ENCODE assay signal across 14 mouse cellular contexts in genomic region chr2:167265806-167266205, GRCm38 (mm10). TPM values are rescaled to one million over a fixed set of nuclear protein-coding genes. Genes with fewer than 3 reads are reported as not detected.
DNase-seq lines count a peak whose midpoint lies in the region; ATAC-seq and TF ChIP-seq lines count a peak whose summit lies in the region.
"Had no signal": no experiment of that assay in that cellular context is flagged by ENCODE, and none has a peak within 500 bp of the region (broad histone marks: within the 10 kb centered on the region; RNA-seq: fewer than 3 reads in every experiment).

No protein-coding gene starts in this region.

- H3K4me2 ChIP-seq in myocyte (ENCODE audit: low read depth): no peak overlapping the region
- H3K4me2 ChIP-seq: hindbrain, embryonic 14.5 days; limb, embryonic 12.5 days; lung, embryonic 15.5 days had no signal

- ATAC-seq in CD4-positive, CD25-positive, alpha-beta regulatory T cell, adult 4 months: no peak

- no peak overlapping the region; the same call in 1 of the 2 replicates for H3K27ac ChIP-seq in heart, embryonic 10.5 days
- H3K27ac ChIP-seq: forebrain, embryonic 10.5 days; hindbrain, embryonic 14.5 days; limb, embryonic 12.5 days; lung, embryonic 15.5 days had no signal

- no peaks in the 10 kb centered on the region for H3K79me2 ChIP-seq in myocyte (ENCODE audit: control insufficient read depth, insufficient read depth)

- TF ChIP-seq POLR2A in myocyte (IDR thresholded peaks at IDR 0.05; ENCODE audit: insufficient read length, low read depth): no peak

- 57% methylated on average over 5 of the region's 5 CpGs for WGBS in heart, embryonic 10.5 days

- H3K4me3 ChIP-seq in heart, embryonic 10.5 days: no peak overlapping the region
- H3K4me3 ChIP-seq in myocyte: no peak overlapping the region
- H3K4me3 ChIP-seq: forebrain, embryonic 10.5 days; limb, embryonic 12.5 days; lung, embryonic 15.5 days had no signal

- no peaks in the 10 kb centered on the region for H3K9me3 ChIP-seq in heart, embryonic 10.5 days
- H3K9me3 ChIP-seq: forebrain, embryonic 10.5 days; limb, embryonic 12.5 days; lung, embryonic 15.5 days had no signal

- peak; percentile 0 to 3 for DNase-seq in heart, postnatal 10 days
- DNase-seq in heart, embryonic 10.5 days (ENCODE audit: low spot score): no peak
- DNase-seq in thymus, postnatal 4 days: peak; percentile 2
- DNase-seq in thymus, postnatal 36 days: no peak
- DNase-seq in gastrocnemius, postnatal 25 days: peak; percentile 1
- no peak for DNase-seq in right cerebral cortex, postnatal 4 days
- DNase-seq: thymus, postnatal 25 days had no signal

- no peaks in the 10 kb centered on the region for H3K27me3 ChIP-seq in heart, embryonic 10.5 days (ENCODE audit: insufficient read depth, poor library complexity, severe bottlenecking)
- no peaks in the 10 kb centered on the region for H3K27me3 ChIP-seq in myocyte (ENCODE audit: control insufficient read depth, insufficient read depth, insufficient read length)
- H3K27me3 ChIP-seq: CH12.LX; limb, embryonic 12.5 days; lung, embryonic 15.5 days had no signal

- H3K4me1 ChIP-seq in heart, embryonic 10.5 days: peaks cover 43% of the 10 kb centered on the region
- H3K4me1 ChIP-seq: forebrain, embryonic 10.5 days; limb, embryonic 12.5 days had no signal

- no peaks in the 10 kb centered on the region for H3K36me3 ChIP-seq in heart, embryonic 10.5 days
- H3K36me3 ChIP-seq in myocyte (ENCODE audit: control insufficient read depth, insufficient read depth): no peaks in the 10 kb centered on the region
- H3K36me3 ChIP-seq: forebrain, embryonic 10.5 days; limb, embryonic 12.5 days; lung, embryonic 15.5 days had no signal

- intact Hi-C loops in heart, postnatal 10 days (cut with DNase I): no loop called here

- H3ac ChIP-seq in myocyte (ENCODE audit: control insufficient read depth, insufficient read length): no peak overlapping the region

TF ChIP-seq in myocyte, 11 proteins besides CTCF, POLR2A, EP300 and RAD21:
- peak in 2 of 3 experiments; percentile 66 to 80 for TF ChIP-seq MYOD1 (IDR thresholded peaks at IDR 0.05; ENCODE audit: control insufficient read depth in 1 of 3, insufficient read length in 2 of 3, low read depth in 2 of 3)
- no peak for TF ChIP-seq REST (IDR thresholded peaks at IDR 0.05; ENCODE audit: insufficient read depth, insufficient read length)
- no peak for TF ChIP-seq CEBPB (IDR thresholded peaks at IDR 0.05; ENCODE audit: insufficient read depth, poor library complexity, severe bottlenecking)
- peak in 1 of 3 experiments; percentile 55 for TF ChIP-seq MYOG (IDR thresholded peaks at IDR 0.05; ENCODE audit: control insufficient read depth in 1 of 3, insufficient read depth in 1 of 3, insufficient read length in 2 of 3, low read depth in 2 of 3)
- no peak for TF ChIP-seq SRF (IDR thresholded peaks at IDR 0.05; ENCODE audit: control insufficient read depth, insufficient read length, low read depth)

RNA-seq across cellular contexts. Expression of gene Ptgis, which starts 25.4 kb away (rescaled TPM):
- 10 to 100 TPM; 35.8 to 39.7 TPM for total RNA-seq in heart, postnatal 10 days (2021)
- polyA plus RNA-seq in heart, embryonic 10.5 days (2016; fragmentation: Nextera tagmentation; extraction: Ambion mirVana): 16.3 and 21.4 TPM in 2 replicates
- 1 to 10 TPM; 4.2 to 5.5 TPM for total RNA-seq in gastrocnemius, postnatal 25 days (2021)
- polyA plus RNA-seq in myocyte (2012; fragmentation: generic; extraction: Trizol): 116 TPM
- under 1 TPM in 1 of 2 experiments, not detected in 1; 0.16 TPM for polyA plus RNA-seq in CD4-positive, CD25-positive, alpha-beta regulatory T cell, adult 4 months (2017; shearing (Covaris generic))

Comparison
In these comparisons a context has a peak if more than half of its experiments do, and no peak if none do; other contexts are left out.
1. DNase-seq: peak in heart, postnatal 10 days (2 of 2), thymus, postnatal 4 days (single experiment) and gastrocnemius, postnatal 25 days (single experiment); none in heart, embryonic 10.5 days (single experiment), thymus, postnatal 36 days (0 of 2) and right cerebral cortex, postnatal 4 days (single experiment).
2. RNA of gene Ptgis, which starts 25.4 kb away (polyA plus RNA-seq): 116 TPM in myocyte (single experiment) and 16.3 to 21.4 TPM in heart, embryonic 10.5 days; 0.16 TPM in CD4-positive, CD25-positive, alpha-beta regulatory T cell, adult 4 months; every median in the first group is over 10 times any median in the second.